Mouse (Mus musculus) left cerebral cortex, adult 8-10 months (tissue): ENCODE results near the gene Gm28042. TPM values are rescaled to one million over a fixed set of nuclear protein-coding genes. Genes with fewer than 3 reads are reported as not detected.
A peak's percentile ranks its signal among the peaks of the same experiment; 100 is the strongest.

Source experiments
- DNase-seq, 2 experiments: peaks; one replicate each; pipeline ENCODE4 v3.0.0; 2022; ENCODE audit warnings: low spot score in 2 of 2
- total RNA-seq, 4 experiments: library from RNA; stranded (reverse); gene quantifications; 2 replicates each; pipeline ENCODE4 v1.2.4; 2022

Gene Gm28042
- total RNA-seq, result 1 to 10 TPM in 3 of 4 experiments, under 1 TPM in 1; 0.50 to 2.6 (median 1.3) TPM

GRCm38 (mm10) chr2:120026984-120027949, at the start of gene Gm28042, which contains the start of gene Jmjd7:
Gm28042 (plus strand) TSS chr2:120027493.
Jmjd7 (plus strand) TSS chr2:120027483.
- DNase-seq, result peak; percentile 74 to 77

GRCm38 (mm10) chr2:119980343-119980986, 46.8 kb upstream of the Gm28042 start:
- DNase-seq, result no peak

GRCm38 (mm10) chr2:119981631-119982030, 45.7 kb upstream of the Gm28042 start:
- DNase-seq, result no peak

GRCm38 (mm10) chr2:119985871-119986270, 41.4 kb upstream of the Gm28042 start:
- no peak for DNase-seq

GRCm38 (mm10) chr2:119986369-119986768, 40.9 kb upstream of the Gm28042 start:
- no peak for DNase-seq

GRCm38 (mm10) chr2:119987441-119987840, 39.9 kb upstream of the Gm28042 start:
- no peak for DNase-seq

- no peak for DNase-seq
Observed at GRCm38 (mm10) chr2:119988952-119989351, 38.3 kb upstream of the Gm28042 start.

GRCm38 (mm10) chr2:119990881-119991280, 36.4 kb upstream of the Gm28042 start:
- no peak for DNase-seq

- DNase-seq, result no peak
Observed at GRCm38 (mm10) chr2:119992349-119992748, 34.9 kb upstream of the Gm28042 start.

- DNase-seq, result no peak
Observed at GRCm38 (mm10) chr2:119993515-119993914, 33.8 kb upstream of the Gm28042 start.

- DNase-seq, result no peak
Observed at GRCm38 (mm10) chr2:119994839-119995238, 32.5 kb upstream of the Gm28042 start.

GRCm38 (mm10) chr2:119995391-119996281, 31.7 kb upstream of the Gm28042 start:
- no peak for DNase-seq

- DNase-seq, result no peak
Observed at GRCm38 (mm10) chr2:119997354-119997753, 29.9 kb upstream of the Gm28042 start.

- DNase-seq, result no peak
Observed at GRCm38 (mm10) chr2:119999731-120000130, 27.6 kb upstream of the Gm28042 start.

GRCm38 (mm10) chr2:120000882-120001584, 26.3 kb upstream of the Gm28042 start:
- no peak for DNase-seq

- no peak for DNase-seq
Observed at GRCm38 (mm10) chr2:120001956-120002355, 25.3 kb upstream of the Gm28042 start.

- no peak for DNase-seq
Observed at GRCm38 (mm10) chr2:120003970-120004369, 23.3 kb upstream of the Gm28042 start.

- no peak for DNase-seq
Observed at GRCm38 (mm10) chr2:120006696-120007095, 20.6 kb upstream of the Gm28042 start.

- DNase-seq, result no peak
Observed at GRCm38 (mm10) chr2:120007680-120008210, 19.5 kb upstream of the Gm28042 start.

- DNase-seq, result no peak
Observed at GRCm38 (mm10) chr2:120008672-120009071, 18.6 kb upstream of the Gm28042 start.
